Mouse (Mus musculus): Measurements from ENCODE around the gene Cutc. TPM values are rescaled to one million over a fixed set of nuclear protein-coding genes. Genes with fewer than 3 reads are reported as not detected.

Gene Cutc
- polyA plus RNA-seq, 1 experiment from 2014 or later, result 19.4 TPM

GRCm38 (mm10) chr19:43809331-43809730, 56.5 kb downstream of the Cutc start:
- Histone ChIP-seq H3K36me3 (ENCODE audit: control insufficient read depth, insufficient read depth, low read length) (no peaks in the 10 kb centered on the region), H3K27ac (replicated peaks) (no peak overlapping the region), H3K4me3 (ENCODE audit: low read depth, low read length) (no peak overlapping the region), H3K27me3 (ENCODE audit: control insufficient read depth, insufficient read depth, low read length) (no peaks in the 10 kb centered on the region), H3K4me1 (replicated peaks; ENCODE audit: control insufficient read depth, insufficient read depth) (no peaks in the 10 kb centered on the region), H3K4me2 (replicated peaks; ENCODE audit: low read depth) (no peak overlapping the region), H3K9ac (ENCODE audit: low read length) (no peak overlapping the region), H3K9me3 (ENCODE audit: control insufficient read depth, low read length) (no peaks in the 10 kb centered on the region)
- DNase-seq (ENCODE audit: low spot score), result no peak
- ATAC-seq (ENCODE audit: low FRiP score, low TSS enrichment), result no peak
- 50% methylated on average over 4 of the region's 4 CpGs for WGBS
- no peak for TF ChIP-seq EP300 (optimal IDR thresholded peaks at IDR 0.05)
- no peak for TF ChIP-seq CTCF (IDR thresholded peaks at IDR 0.05; ENCODE audit: low read depth)

DNA sequence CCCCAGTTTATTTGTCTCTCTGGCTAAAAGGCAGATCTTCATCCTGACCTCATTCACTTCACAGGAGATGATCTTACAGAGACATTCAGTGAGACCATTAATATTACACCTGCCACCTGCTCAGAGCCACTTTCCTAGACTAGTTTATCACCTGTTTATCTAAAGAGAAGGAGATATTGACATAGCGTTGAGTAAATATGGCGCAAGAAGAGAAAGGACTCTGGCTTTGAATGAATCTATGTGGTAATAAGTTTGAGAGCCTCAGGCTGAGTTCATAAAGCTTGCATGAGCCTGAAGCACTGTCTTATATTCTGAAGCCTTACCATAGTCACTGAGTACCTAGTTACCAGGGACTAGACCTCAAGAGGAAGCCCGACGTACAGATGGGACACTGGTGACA, 58.6 kb downstream of the Cutc start:
- no peak overlapping the region for H3K4me3 ChIP-seq (ENCODE audit: low read depth, low read length)
- H3K27ac ChIP-seq (replicated peaks), result no peak overlapping the region
- H3K36me3 ChIP-seq (ENCODE audit: control insufficient read depth, insufficient read depth, low read length), result no peaks in the 10 kb centered on the region
- no peaks in the 10 kb centered on the region for H3K4me1 ChIP-seq (replicated peaks; ENCODE audit: control insufficient read depth, insufficient read depth)
- no peak for TF ChIP-seq EP300 (optimal IDR thresholded peaks at IDR 0.05)
- TF ChIP-seq CTCF (IDR thresholded peaks at IDR 0.05; ENCODE audit: low read depth), result no peak
- H3K27me3 ChIP-seq (ENCODE audit: control insufficient read depth, insufficient read depth, low read length), result no peaks in the 10 kb centered on the region
- DNase-seq (ENCODE audit: low spot score) (no peak), ATAC-seq (ENCODE audit: low FRiP score, low TSS enrichment) (peak; percentile 51; the same call in 1 of the 2 replicates)
- no peak overlapping the region for H3K9ac ChIP-seq (ENCODE audit: low read length)
- WGBS, result 67% methylated on average over 4 of the region's 4 CpGs
- no peaks in the 10 kb centered on the region for H3K9me3 ChIP-seq (ENCODE audit: control insufficient read depth, low read length)
- H3K4me2 ChIP-seq (replicated peaks; ENCODE audit: low read depth), result no peak overlapping the region

- ATAC-seq (ENCODE audit: low FRiP score, low TSS enrichment), result peak; percentile 63; the same call in 1 of the 2 replicates
- no peaks in the 10 kb centered on the region for H3K9me3 ChIP-seq (ENCODE audit: control insufficient read depth, low read length)
- WGBS, result 60% methylated on average over 10 of the region's 10 CpGs
- H3K4me2 ChIP-seq (replicated peaks; ENCODE audit: low read depth), result no peak overlapping the region
- H3K9ac ChIP-seq (ENCODE audit: low read length), result no peak overlapping the region
- H3K36me3 ChIP-seq (ENCODE audit: control insufficient read depth, insufficient read depth, low read length), result no peaks in the 10 kb centered on the region
- H3K27me3 ChIP-seq (ENCODE audit: control insufficient read depth, insufficient read depth, low read length), result no peaks in the 10 kb centered on the region
- H3K4me1 ChIP-seq (replicated peaks; ENCODE audit: control insufficient read depth, insufficient read depth), result no peaks in the 10 kb centered on the region
- peak; percentile 35 for DNase-seq (ENCODE audit: low spot score)
- no peak overlapping the region for H3K4me3 ChIP-seq (ENCODE audit: low read depth, low read length)
- no peak for TF ChIP-seq EP300 (optimal IDR thresholded peaks at IDR 0.05)
- no peak for TF ChIP-seq CTCF (IDR thresholded peaks at IDR 0.05; ENCODE audit: low read depth)
- no peak overlapping the region for H3K27ac ChIP-seq (replicated peaks)
These were observed 60.5 kb downstream of the Cutc start for GRCm38 (mm10) chr19:43813315-43813714.

GRCm38 (mm10) chr19:43815661-43816414, 63.0 kb downstream of the Cutc start:
- no peaks in the 10 kb centered on the region for H3K36me3 ChIP-seq (ENCODE audit: control insufficient read depth, insufficient read depth, low read length)
- H3K4me2 ChIP-seq (replicated peaks; ENCODE audit: low read depth), result peak overlapping the region; percentile 41
- TF ChIP-seq CTCF (IDR thresholded peaks at IDR 0.05; ENCODE audit: low read depth), result no peak
- no peak for TF ChIP-seq EP300 (optimal IDR thresholded peaks at IDR 0.05)
- H3K4me3 ChIP-seq (ENCODE audit: low read depth, low read length), result peak overlapping the region; percentile 15; the same call in 1 of the 2 replicates
- H3K9ac ChIP-seq (ENCODE audit: low read length), result no peak overlapping the region
- H3K27ac ChIP-seq (replicated peaks), result no peak overlapping the region
- H3K27me3 ChIP-seq (ENCODE audit: control insufficient read depth, insufficient read depth, low read length), result no peaks in the 10 kb centered on the region
- DNase-seq (ENCODE audit: low spot score), result no peak
- H3K4me1 ChIP-seq (replicated peaks; ENCODE audit: control insufficient read depth, insufficient read depth), result no peaks in the 10 kb centered on the region
- no peaks in the 10 kb centered on the region for H3K9me3 ChIP-seq (ENCODE audit: control insufficient read depth, low read length)
- WGBS, result 37% methylated on average over 14 of the region's 14 CpGs
- ATAC-seq (ENCODE audit: low FRiP score, low TSS enrichment), result no peak

Other genes starting within 250 kb of the Cutc start
- gene Got1, start 228.4 kb upstream of the Cutc start, polyA plus RNA-seq (2015; fragmentation: Nextera tagmentation; extraction: Ambion mirVana), result 49.3 and 51.1 TPM in 2 replicates
- 5.4 and 5.7 TPM in 2 replicates for gene Nkx2-3, start 140.7 kb upstream of the Cutc start, polyA plus RNA-seq (2015; fragmentation: Nextera tagmentation; extraction: Ambion mirVana)
- 9.6 and 11.4 TPM in 2 replicates for gene Slc25a28, start 78.1 kb upstream of the Cutc start, polyA plus RNA-seq (2015; fragmentation: Nextera tagmentation; extraction: Ambion mirVana)
- gene Entpd7, start 63.3 kb upstream of the Cutc start, polyA plus RNA-seq (2015; fragmentation: Nextera tagmentation; extraction: Ambion mirVana), result 7.4 and 8.1 TPM in 2 replicates
- 5.3 and 5.6 TPM in 2 replicates for gene Cox15, start within 50 bp of the Cutc start, polyA plus RNA-seq (2015; fragmentation: Nextera tagmentation; extraction: Ambion mirVana)
- 0.12 and 0.15 TPM in 2 replicates for gene Abcc2, start 29.2 kb downstream of the Cutc start, polyA plus RNA-seq (2015; fragmentation: Nextera tagmentation; extraction: Ambion mirVana)
- 14.2 and 14.6 TPM in 2 replicates for gene Dnmbp, start 187.2 kb downstream of the Cutc start, polyA plus RNA-seq (2015; fragmentation: Nextera tagmentation; extraction: Ambion mirVana)
- 45.3 and 47.4 TPM in 2 replicates for gene Cpn1, start 233.6 kb downstream of the Cutc start, polyA plus RNA-seq (2015; fragmentation: Nextera tagmentation; extraction: Ambion mirVana)

Data from stomach, postnatal 0 days (tissue).